Mouse (Mus musculus) fat pad, adult 2 months (tissue): ENCODE results near the gene Sdk1.

Source experiments
- DNase-seq: peaks from one replicate; pipeline ENCODE4 v3.0.0-alpha.2; 2011; ENCODE audit warnings: low read depth, low spot score; ENCODE audit errors: extremely low read depth

Gene Sdk1

GRCm38 (mm10) chr5:141433286-141433685, 192.0 kb downstream of the Sdk1 start:
- no peak for DNase-seq

- no peak for DNase-seq
Observed at GRCm38 (mm10) chr5:141447247-141447646, 206.0 kb downstream of the Sdk1 start.

- no peak for DNase-seq
Observed at GRCm38 (mm10) chr5:141463417-141463816, 222.1 kb downstream of the Sdk1 start.

GRCm38 (mm10) chr5:141468821-141469220, 227.5 kb downstream of the Sdk1 start:
- no peak for DNase-seq

- DNase-seq: no peak
Observed at GRCm38 (mm10) chr5:141505281-141505680, 264.0 kb downstream of the Sdk1 start.

GRCm38 (mm10) chr5:141506344-141506743, 265.1 kb downstream of the Sdk1 start:
- no peak for DNase-seq

GRCm38 (mm10) chr5:141524801-141525715, 283.8 kb downstream of the Sdk1 start:
- DNase-seq: no peak

- DNase-seq: no peak
Observed at GRCm38 (mm10) chr5:141540193-141540592, 298.9 kb downstream of the Sdk1 start.

- DNase-seq: no peak
Observed at GRCm38 (mm10) chr5:141542890-141543666, 301.8 kb downstream of the Sdk1 start.

- no peak for DNase-seq
Observed at GRCm38 (mm10) chr5:141553444-141553843, 312.2 kb downstream of the Sdk1 start.

- DNase-seq: no peak
Observed at GRCm38 (mm10) chr5:141558731-141559130, 317.4 kb downstream of the Sdk1 start.

- no peak for DNase-seq
Observed at GRCm38 (mm10) chr5:141560325-141560724, 319.0 kb downstream of the Sdk1 start.

- no peak for DNase-seq
Observed at GRCm38 (mm10) chr5:141561989-141562560, 320.8 kb downstream of the Sdk1 start.

- DNase-seq: no peak
Observed at GRCm38 (mm10) chr5:141564197-141564596, 322.9 kb downstream of the Sdk1 start.

GRCm38 (mm10) chr5:141568106-141568505, 326.8 kb downstream of the Sdk1 start:
- DNase-seq: no peak

- no peak for DNase-seq
Observed at GRCm38 (mm10) chr5:141570442-141570841, 329.2 kb downstream of the Sdk1 start.

GRCm38 (mm10) chr5:141574263-141574662, 333.0 kb downstream of the Sdk1 start:
- DNase-seq: no peak

- DNase-seq: no peak
Observed at GRCm38 (mm10) chr5:141591246-141591645, 350.0 kb downstream of the Sdk1 start.

GRCm38 (mm10) chr5:141612721-141613120, 371.4 kb downstream of the Sdk1 start:
- DNase-seq: no peak

GRCm38 (mm10) chr5:141615763-141616162, 374.5 kb downstream of the Sdk1 start:
- DNase-seq: no peak

GRCm38 (mm10) chr5:141617660-141618059, 376.4 kb downstream of the Sdk1 start:
- no peak for DNase-seq

- no peak for DNase-seq
Observed at GRCm38 (mm10) chr5:141625401-141625800, 384.1 kb downstream of the Sdk1 start.
